Mouse (Mus musculus) midbrain, postnatal 0 days (tissue): Measurements from ENCODE around the gene Rab3c. TPM values are rescaled to one million over a fixed set of nuclear protein-coding genes. Genes with fewer than 3 reads are reported as not detected.
A peak's percentile ranks its signal among the peaks of the same experiment; 100 is the strongest.

Experiments used
- ATAC-seq: fragments of 200-750 bp; cut with Nextera tagmentation; 2 replicates; pipeline ENCODE4 v1.8.0; 2017; ENCODE audit warnings: moderate number of reproducible peaks, mild to moderate bottlenecking, moderate TSS enrichment, moderate library complexity; ENCODE audit not compliant: low FRiP score
- DNase-seq: peaks from one replicate; pipeline ENCODE4 v3.0.0-alpha.2; 2015; ENCODE audit warnings: low spot score
- H3K27ac ChIP-seq: fragments of 300-500 bp; sonication (generic); 2 replicates; pipeline ENCODE4 v1.5.1; 2014; ENCODE audit warnings: low read depth, mild to moderate bottlenecking, low read length, mixed read lengths
- H3K27me3 ChIP-seq: fragments of 300-500 bp; sonication (generic); 2 replicates; pipeline ENCODE4 v1.6.1; 2014; ENCODE audit warnings: low read length, control low read depth, mixed read lengths; ENCODE audit not compliant: insufficient read depth
- H3K36me3 ChIP-seq: fragments of 300-500 bp; sonication (generic); 2 replicates; pipeline ENCODE4 v1.6.1; 2014; ENCODE audit warnings: low read length, control low read depth, mixed read lengths; ENCODE audit not compliant: insufficient read depth
- H3K4me1 ChIP-seq: fragments of 300-500 bp; sonication (generic); 2 replicates; pipeline ENCODE4 v1.6.1; 2014; ENCODE audit warnings: mild to moderate bottlenecking, control low read depth, antibody characterized with exemption, low read length, mixed read lengths; ENCODE audit not compliant: insufficient read depth
- H3K4me2 ChIP-seq: fragments of 300-500 bp; sonication (generic); 2 replicates; pipeline ENCODE4 v1.6.1; 2014; ENCODE audit warnings: low read depth, mild to moderate bottlenecking, low read length, mixed read lengths; ENCODE audit not compliant: poor library complexity, severe bottlenecking
- H3K4me3 ChIP-seq: fragments of 300-500 bp; sonication (generic); 2 replicates; pipeline ENCODE4 v1.5.1; 2014; ENCODE audit warnings: low read depth, mild to moderate bottlenecking, low read length, moderate library complexity
- H3K9ac ChIP-seq: fragments of 300-500 bp; sonication (generic); replicated peaks from 2 replicates; pipeline ENCODE4 v1.6.1; 2014; ENCODE audit warnings: mild to moderate bottlenecking, low read length, moderate library complexity, mixed read lengths; ENCODE audit not compliant: poor library complexity, severe bottlenecking
- H3K9me3 ChIP-seq: fragments of 300-500 bp; sonication (generic); 2 replicates; pipeline ENCODE4 v1.6.1; 2016; ENCODE audit warnings: low read length, control low read depth
- CTCF ChIP-seq: IDR thresholded peaks from 2 replicates; pipeline ENCODE4 v1.5.1; 2016; ENCODE audit warnings: antibody characterized with exemption, mild to moderate bottlenecking
- WGBS: fragments of 180-500 bp; shearing (Covaris S2); extraction: QIAGEN DNeasy Blood & Tissue Kit; methylation state at CpG from one replicate; pipeline ENCODE4 v1.1.7; 2014; 5-methylcytosine and 5-hydroxymethylcytosine counted together
- polyA plus RNA-seq: library from polyadenylated mRNA; unstranded; fragments of >200 nt; fragmentation: Nextera tagmentation; extraction: Ambion mirVana; gene quantifications from 2 replicates; pipeline ENCODE4 v1.2.1, GENCODE M21; 2015
- total RNA-seq: library from RNA; depleted of rRNA; stranded (reverse); fragments of >200 nt; gene quantifications from 2 replicates; pipeline ENCODE4 v1.2.3, GENCODE M21; 2014

The Rab3c gene
- total and polyA plus RNA-seq, 2 experiments from 2014 or later = 164 to 168 TPM

DNA sequence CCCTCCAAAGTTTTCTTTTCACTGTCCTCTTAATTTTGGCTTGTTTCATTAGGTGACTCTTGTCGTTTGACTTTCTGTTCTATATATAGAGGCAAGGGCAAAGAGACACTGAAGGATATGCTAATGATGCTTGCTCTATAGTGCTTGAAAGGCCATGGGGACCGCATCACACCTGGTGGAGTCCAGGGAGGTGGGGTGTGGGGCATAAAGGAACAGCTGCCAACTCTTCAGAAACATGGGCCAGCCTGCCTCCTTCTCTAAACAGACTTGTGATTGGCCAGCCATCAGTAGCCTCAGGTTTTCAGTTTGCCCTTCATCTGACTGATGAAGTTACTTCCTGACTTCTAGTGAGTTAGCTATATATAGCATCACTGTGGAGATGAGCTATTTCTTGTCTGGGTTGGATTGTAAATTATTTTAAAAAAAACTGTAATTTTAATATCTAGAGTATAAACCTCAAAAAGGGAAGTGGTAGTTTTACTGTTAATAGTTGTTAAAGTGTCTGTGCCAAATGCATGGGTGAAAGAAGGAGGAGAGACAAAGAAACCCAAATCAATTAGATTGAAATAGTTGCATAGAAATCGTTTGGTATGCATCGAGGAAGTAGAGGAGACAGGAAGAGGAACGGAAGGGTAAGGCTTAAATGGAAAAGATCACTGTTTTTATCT lies 231.9 kb downstream of the Rab3c start:
- Histone ChIP-seq H3K4me1 (no peaks in the 10 kb centered on the region), H3K9me3 (no peaks in the 10 kb centered on the region), H3K4me2 (no peak overlapping the region), H3K4me3 (no peak overlapping the region), H3K27me3 (no peaks in the 10 kb centered on the region), H3K9ac (no peak overlapping the region), H3K36me3 (no peaks in the 10 kb centered on the region), H3K27ac (no peak overlapping the region)
- WGBS = 58% methylated on average over 5 of the region's 5 CpGs
- DNase-seq (no peak), ATAC-seq (no peak)
- TF ChIP-seq CTCF = no peak

DNA sequence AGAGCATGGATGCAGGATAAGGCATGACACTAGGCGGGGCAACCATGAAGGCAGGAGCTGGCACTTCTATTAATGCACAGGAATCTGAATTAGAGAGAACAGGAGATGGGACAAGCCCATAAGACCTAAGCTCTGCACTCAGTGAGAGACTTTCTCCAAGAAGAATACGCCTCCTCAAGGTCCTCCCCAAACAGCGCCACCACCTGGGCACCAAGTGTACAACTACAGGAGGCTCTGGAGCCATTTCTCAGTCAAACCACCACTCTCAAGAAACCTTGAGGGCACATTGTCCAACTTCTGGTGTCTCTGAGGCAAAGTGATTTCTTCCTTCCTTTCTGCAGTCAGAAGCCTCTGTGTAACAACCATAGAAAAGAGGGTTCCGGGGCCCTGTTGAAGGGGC lies 236.4 kb downstream of the Rab3c start:
- ATAC-seq (no peak), DNase-seq (no peak)
- Histone ChIP-seq H3K9ac (no peak overlapping the region), H3K36me3 (no peaks in the 10 kb centered on the region), H3K27me3 (no peaks in the 10 kb centered on the region), H3K4me3 (no peak overlapping the region), H3K27ac (no peak overlapping the region), H3K9me3 (no peaks in the 10 kb centered on the region), H3K4me1 (no peaks in the 10 kb centered on the region), H3K4me2 (no peak overlapping the region)
- peak; percentile 13; the same call in 1 of the 2 replicates for TF ChIP-seq CTCF
- WGBS = 74% methylated on average over 4 of the region's 4 CpGs

- H3K36me3 ChIP-seq = no peaks in the 10 kb centered on the region
- H3K9ac ChIP-seq = no peak overlapping the region
- H3K4me1 ChIP-seq = no peaks in the 10 kb centered on the region
- H3K9me3 ChIP-seq = no peaks in the 10 kb centered on the region
- ATAC-seq (peak; percentile 60; the same call in 1 of the 2 replicates), DNase-seq (peak; percentile 72)
- H3K27me3 ChIP-seq = no peaks in the 10 kb centered on the region
- TF ChIP-seq CTCF = peak; percentile 86
- WGBS = 76% methylated on average over 3 of the region's 3 CpGs
- H3K4me2 ChIP-seq = no peak overlapping the region
- no peak overlapping the region for H3K27ac ChIP-seq
- no peak overlapping the region for H3K4me3 ChIP-seq
Measured at GRCm38 (mm10) chr13:110039779-110040498, 240.9 kb downstream of the Rab3c start.

DNA sequence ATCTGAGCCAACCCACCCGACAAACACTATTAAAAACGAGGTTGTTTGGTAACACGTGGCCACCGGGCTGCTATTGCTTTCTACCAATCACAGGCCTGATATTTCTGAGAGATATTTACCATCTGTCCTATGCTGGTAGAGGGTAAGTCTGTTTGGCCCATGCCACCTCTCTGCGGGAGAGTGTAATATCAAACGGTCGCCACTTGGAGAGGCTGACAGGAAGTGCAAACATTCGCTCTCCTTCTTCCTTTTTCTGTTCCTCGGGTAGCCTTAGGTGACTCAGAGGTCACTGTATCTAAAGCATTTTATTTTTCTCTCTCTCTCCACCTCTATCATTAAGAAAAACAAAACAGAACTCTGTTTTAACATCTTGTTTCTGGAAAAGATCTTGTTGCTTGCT lies 241.6 kb downstream of the Rab3c start:
- no peak for DNase-seq
- 86% methylated on average over 9 of the region's 9 CpGs for WGBS
- Histone ChIP-seq H3K4me1 (no peaks in the 10 kb centered on the region), H3K9ac (no peak overlapping the region), H3K4me2 (no peak overlapping the region), H3K4me3 (no peak overlapping the region), H3K27ac (no peak overlapping the region), H3K27me3 (no peaks in the 10 kb centered on the region), H3K36me3 (no peaks in the 10 kb centered on the region), H3K9me3 (no peaks in the 10 kb centered on the region)
- no peak for ATAC-seq
- no peak for TF ChIP-seq CTCF

DNA sequence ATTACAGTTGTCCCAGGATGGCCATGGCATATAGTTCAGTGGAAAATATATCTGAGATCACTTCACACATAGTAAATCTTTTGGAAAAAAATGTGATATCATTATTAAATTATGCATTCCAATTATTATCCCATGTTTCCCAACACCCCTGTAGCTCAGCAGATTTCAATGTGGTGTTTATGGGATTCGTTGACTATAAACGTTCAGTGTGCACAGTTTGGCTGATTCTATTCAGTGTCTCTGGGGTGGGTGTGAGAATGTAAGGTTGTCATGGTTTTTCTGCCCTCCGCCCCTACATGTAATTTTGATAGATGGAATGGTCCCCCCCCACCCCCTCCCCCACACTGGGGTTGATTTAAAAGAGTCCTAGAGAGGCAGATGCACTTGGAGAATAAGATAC lies 242.3 kb downstream of the Rab3c start:
- no peaks in the 10 kb centered on the region for H3K36me3 ChIP-seq
- H3K4me2 ChIP-seq = no peak overlapping the region
- no peak for TF ChIP-seq CTCF
- H3K27ac ChIP-seq = no peak overlapping the region
- H3K27me3 ChIP-seq = no peaks in the 10 kb centered on the region
- H3K4me3 ChIP-seq = no peak overlapping the region
- no peaks in the 10 kb centered on the region for H3K4me1 ChIP-seq
- 94% methylated on average over 3 of the region's 3 CpGs for WGBS
- no peaks in the 10 kb centered on the region for H3K9me3 ChIP-seq
- ATAC-seq (no peak), DNase-seq (no peak)
- H3K9ac ChIP-seq = no peak overlapping the region

GRCm38 (mm10) chr13:110034885-110035284 lies 245.9 kb downstream of the Rab3c start:
- H3K27ac ChIP-seq = no peak overlapping the region
- no peak overlapping the region for H3K9ac ChIP-seq
- WGBS = 85% methylated on average over 6 of the region's 6 CpGs
- no peak for ATAC-seq
- H3K9me3 ChIP-seq = no peaks in the 10 kb centered on the region
- no peak for DNase-seq
- no peaks in the 10 kb centered on the region for H3K36me3 ChIP-seq
- H3K27me3 ChIP-seq = no peaks in the 10 kb centered on the region
- no peak for TF ChIP-seq CTCF
- no peak overlapping the region for H3K4me3 ChIP-seq
- no peak overlapping the region for H3K4me2 ChIP-seq
- H3K4me1 ChIP-seq = no peaks in the 10 kb centered on the region
